Mouse (Mus musculus): ENCODE measurements around the gene Nrxn2. TPM values are rescaled to one million over a fixed set of nuclear protein-coding genes. Genes with fewer than 3 reads are reported as not detected.
A peak's percentile ranks its signal among the peaks of the same experiment; 100 is the strongest.

Nrxn2 gene
- total and polyA plus RNA-seq, 3 experiments: 0.03 to 0.16 TPM; not detected in 1

DNA sequence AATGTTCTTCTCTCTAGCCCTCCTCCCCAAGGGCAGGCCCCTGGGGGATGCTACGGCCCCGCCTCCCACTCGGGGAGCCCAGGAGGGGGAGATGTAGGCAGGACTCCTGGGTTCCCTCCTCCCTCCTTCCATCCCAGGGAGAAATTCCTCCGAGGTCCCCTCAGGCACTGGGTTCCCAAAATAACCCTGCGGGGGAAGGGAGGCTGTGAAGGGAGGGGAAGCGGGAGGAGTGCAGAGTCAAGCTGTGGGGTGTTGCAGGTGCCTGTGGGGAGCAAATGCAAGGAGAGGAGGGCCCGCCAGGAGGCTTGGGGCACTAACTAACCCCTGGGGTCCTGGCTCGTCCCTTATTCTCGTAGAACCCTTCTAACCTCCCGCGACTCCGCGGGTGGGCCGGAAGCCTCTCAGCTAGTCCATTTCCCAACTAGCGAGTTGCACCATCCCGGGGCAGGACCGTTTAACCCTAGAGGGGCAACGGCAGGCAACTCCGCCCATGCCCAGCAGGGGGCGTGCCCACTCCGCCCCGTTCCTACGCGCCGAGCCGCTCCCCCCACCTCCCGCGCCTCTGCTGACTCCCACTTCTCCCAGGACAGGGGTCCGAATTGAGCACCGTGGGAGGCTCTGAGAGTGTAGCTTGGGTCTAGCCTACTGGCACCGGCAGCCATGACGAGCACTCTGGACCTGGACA, 17.3 kb upstream of the Nrxn2 start:
- peak; percentile 54 for DNase-seq (ENCODE audit: low spot score)
- peaks cover 69% of the 10 kb centered on the region for H3K27me3 ChIP-seq (ENCODE audit: insufficient read depth, low read length)
- no peaks in the 10 kb centered on the region for H3K9me3 ChIP-seq (replicated peaks)
- H3K4me1 ChIP-seq (ENCODE audit: insufficient read depth, low read depth, low read length): peaks cover 35% of the 10 kb centered on the region
- ATAC-seq (ENCODE audit: extremely low read depth, insufficient number of reproducible peaks, low FRiP score, poor library complexity, severe bottlenecking): no peak
- peak overlapping the region; percentile 40; the same call in 1 of the 2 replicates for H3K4me3 ChIP-seq (ENCODE audit: low read depth, low read length)
- H3K36me3 ChIP-seq (replicated peaks): no peaks in the 10 kb centered on the region
- TF ChIP-seq CTCF (IDR thresholded peaks at IDR 0.05; ENCODE audit: low read depth, low read length) (peak; percentile 63), TAL1 (conservative IDR thresholded peaks at IDR 0.05; ENCODE audit: low read depth, low read length) (no peak), GATA2 (IDR thresholded peaks at IDR 0.05; ENCODE audit: borderline replicate concordance, low read depth, low read length) (no peak), GATA1 (IDR thresholded peaks at IDR 0.05; ENCODE audit: borderline replicate concordance, low read length) (no peak), POLR2AphosphoS5 (IDR thresholded peaks at IDR 0.05; ENCODE audit: insufficient replicate concordance, low read depth, low read length) (no peak)

DNA sequence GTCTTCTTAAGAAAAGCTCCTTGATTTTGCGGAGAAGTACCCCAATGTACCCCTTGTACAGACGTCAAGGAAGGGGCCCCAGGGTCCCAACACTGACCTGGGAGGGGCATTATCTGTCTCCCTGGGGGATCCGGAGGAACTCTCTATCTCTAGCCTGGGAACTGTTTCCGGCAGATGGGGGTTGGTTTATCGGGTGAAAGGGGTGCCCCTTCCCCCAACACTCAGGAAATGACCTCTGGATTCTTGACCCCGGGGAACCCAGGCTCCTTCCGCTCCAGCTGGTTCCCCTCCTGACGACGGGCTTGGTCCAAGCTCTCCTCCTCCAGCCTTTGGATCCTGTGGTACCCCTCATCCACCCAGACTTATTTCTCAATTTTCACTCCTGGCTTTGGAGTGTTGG, 16.6 kb upstream of the Nrxn2 start:
- Histone ChIP-seq H3K27me3 (ENCODE audit: insufficient read depth, low read length) (peaks cover 76% of the 10 kb centered on the region), H3K36me3 (replicated peaks) (no peaks in the 10 kb centered on the region), H3K4me1 (ENCODE audit: insufficient read depth, low read depth, low read length) (peaks cover 35% of the 10 kb centered on the region), H3K9me3 (replicated peaks) (no peaks in the 10 kb centered on the region), H3K4me3 (ENCODE audit: low read depth, low read length) (no peak overlapping the region)
- ATAC-seq (ENCODE audit: extremely low read depth, insufficient number of reproducible peaks, low FRiP score, poor library complexity, severe bottlenecking) (no peak), DNase-seq (ENCODE audit: low spot score) (no peak)
- no peak for TF ChIP-seq GATA1 (IDR thresholded peaks at IDR 0.05; ENCODE audit: borderline replicate concordance, low read length)

DNA sequence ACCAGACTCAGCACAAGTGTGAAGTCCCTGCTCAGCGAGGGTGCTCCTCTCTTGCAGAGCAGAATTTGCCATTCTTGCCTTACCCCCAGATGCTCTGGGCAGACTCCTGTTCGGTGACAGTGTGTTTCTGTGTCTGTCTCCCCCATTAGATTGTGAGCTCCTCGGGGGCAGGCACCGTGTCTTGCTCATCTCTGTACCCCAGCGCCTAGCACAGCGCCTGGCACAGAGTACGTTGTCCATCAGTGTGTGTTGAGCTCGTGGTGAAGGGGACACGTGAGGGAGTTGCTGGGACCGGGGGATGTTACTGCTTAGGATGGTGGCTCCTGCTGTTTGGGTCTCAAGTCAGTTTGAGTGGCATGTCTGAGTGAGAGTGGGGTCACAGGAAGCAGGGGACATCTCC, 14.7 kb upstream of the Nrxn2 start:
- Histone ChIP-seq H3K36me3 (replicated peaks) (no peaks in the 10 kb centered on the region), H3K4me1 (ENCODE audit: insufficient read depth, low read depth, low read length) (peaks cover 32% of the 10 kb centered on the region), H3K27me3 (ENCODE audit: insufficient read depth, low read length) (peaks cover 74% of the 10 kb centered on the region), H3K9me3 (replicated peaks) (no peaks in the 10 kb centered on the region), H3K4me3 (ENCODE audit: low read depth, low read length) (no peak overlapping the region)
- no peak for DNase-seq (ENCODE audit: low spot score)
- TF ChIP-seq CTCF (IDR thresholded peaks at IDR 0.05; ENCODE audit: low read depth, low read length): no peak
- no peak for TF ChIP-seq GATA1 (IDR thresholded peaks at IDR 0.05; ENCODE audit: borderline replicate concordance, low read length)
- no peak for TF ChIP-seq GATA2 (IDR thresholded peaks at IDR 0.05; ENCODE audit: borderline replicate concordance, low read depth, low read length)
- TF ChIP-seq POLR2AphosphoS5 (IDR thresholded peaks at IDR 0.05; ENCODE audit: insufficient replicate concordance, low read depth, low read length): no peak
- no peak for TF ChIP-seq TAL1 (conservative IDR thresholded peaks at IDR 0.05; ENCODE audit: low read depth, low read length)
- ATAC-seq (ENCODE audit: extremely low read depth, insufficient number of reproducible peaks, low FRiP score, poor library complexity, severe bottlenecking): no peak

DNA sequence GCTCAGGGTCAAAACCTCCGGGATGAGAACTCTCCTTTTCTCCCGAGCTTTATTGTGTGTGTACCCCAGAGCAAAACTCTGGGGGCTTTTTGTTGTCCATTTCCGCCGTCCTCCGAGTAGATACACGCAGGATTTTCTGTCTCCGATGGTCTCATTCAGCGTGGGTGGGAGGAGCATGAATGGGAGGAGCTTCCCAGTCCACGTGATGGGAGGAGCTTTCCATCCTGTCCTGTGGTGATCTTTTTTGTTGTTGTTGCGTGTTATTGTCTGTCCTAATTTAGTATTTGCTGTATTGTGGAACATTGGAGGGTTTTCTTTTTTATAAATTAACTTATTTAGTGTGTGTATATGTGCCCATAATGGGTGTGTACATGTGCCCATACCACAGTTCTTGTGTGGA, 13.1 kb upstream of the Nrxn2 start:
- no peak for ATAC-seq (ENCODE audit: extremely low read depth, insufficient number of reproducible peaks, low FRiP score, poor library complexity, severe bottlenecking)
- H3K9me3 ChIP-seq (replicated peaks): no peaks in the 10 kb centered on the region
- no peak for TF ChIP-seq CTCF (IDR thresholded peaks at IDR 0.05; ENCODE audit: low read depth, low read length)
- H3K4me3 ChIP-seq (ENCODE audit: low read depth, low read length): no peak overlapping the region
- DNase-seq (ENCODE audit: low spot score): no peak
- peaks cover 25% of the 10 kb centered on the region for H3K4me1 ChIP-seq (ENCODE audit: insufficient read depth, low read depth, low read length)
- peaks cover 60% of the 10 kb centered on the region for H3K27me3 ChIP-seq (ENCODE audit: insufficient read depth, low read length)
- H3K36me3 ChIP-seq (replicated peaks): no peaks in the 10 kb centered on the region

DNA sequence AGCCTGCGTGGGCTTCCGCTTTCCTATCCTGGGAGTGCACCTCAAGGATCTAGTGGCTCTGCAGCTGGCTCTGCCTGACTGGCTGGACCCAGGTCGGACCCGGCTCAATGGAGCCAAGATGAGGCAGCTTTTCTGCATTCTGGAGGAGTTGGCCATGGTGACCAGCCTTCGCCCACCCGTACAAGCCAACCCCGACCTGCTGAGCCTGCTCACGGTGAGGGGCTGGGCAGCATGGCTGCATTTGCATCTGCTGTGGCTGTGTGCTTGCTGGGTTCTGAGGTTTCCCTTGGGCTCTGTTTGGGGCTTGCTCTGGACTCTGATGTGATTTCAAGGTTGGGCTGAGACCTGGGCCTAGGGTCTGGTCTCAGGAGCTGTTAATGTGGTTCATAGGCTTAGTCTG, 11.4 kb upstream of the Nrxn2 start:
- no peak for DNase-seq (ENCODE audit: low spot score)
- no peak for ATAC-seq (ENCODE audit: extremely low read depth, insufficient number of reproducible peaks, low FRiP score, poor library complexity, severe bottlenecking)
- no peak overlapping the region for H3K4me3 ChIP-seq (ENCODE audit: low read depth, low read length)
- H3K9me3 ChIP-seq (replicated peaks): no peaks in the 10 kb centered on the region
- H3K4me1 ChIP-seq (ENCODE audit: insufficient read depth, low read depth, low read length): peaks cover 11% of the 10 kb centered on the region
- no peak for TF ChIP-seq CTCF (IDR thresholded peaks at IDR 0.05; ENCODE audit: low read depth, low read length)
- peaks cover 45% of the 10 kb centered on the region for H3K27me3 ChIP-seq (ENCODE audit: insufficient read depth, low read length)
- H3K36me3 ChIP-seq (replicated peaks): no peaks in the 10 kb centered on the region

DNA sequence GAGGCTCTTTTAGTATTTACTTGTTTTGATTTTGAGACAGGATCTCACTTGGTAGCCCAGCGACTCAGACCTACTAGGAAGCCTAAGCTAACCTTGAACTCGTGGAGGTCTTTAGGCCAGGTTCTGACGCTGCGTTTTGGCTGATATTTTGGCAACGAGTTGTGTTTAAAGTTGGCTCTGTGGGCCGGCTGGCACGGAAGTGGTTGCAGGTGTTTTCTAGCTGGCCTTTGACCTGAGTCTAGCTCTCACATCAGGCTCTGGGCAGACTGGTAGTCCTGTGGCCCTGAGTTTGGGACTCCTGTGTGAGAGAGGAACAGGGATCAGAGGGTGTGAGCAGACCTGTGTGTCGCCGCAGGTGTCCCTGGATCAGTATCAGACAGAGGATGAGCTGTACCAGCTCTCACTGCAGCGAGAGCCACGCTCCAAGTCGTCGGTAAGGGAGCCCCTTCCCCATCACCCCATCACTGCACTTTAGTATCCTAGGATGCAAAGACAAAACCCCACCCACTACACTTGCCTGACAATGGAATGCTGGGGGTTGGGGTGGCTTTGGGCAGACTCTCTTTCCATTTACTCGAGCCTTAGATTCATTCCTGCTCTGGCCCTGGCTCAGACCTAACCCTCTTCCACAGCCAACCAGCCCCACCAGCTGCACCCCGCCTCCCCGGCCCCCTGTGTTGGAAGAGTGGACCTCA, 10.6 kb upstream of the Nrxn2 start:
- ATAC-seq (ENCODE audit: extremely low read depth, insufficient number of reproducible peaks, low FRiP score, poor library complexity, severe bottlenecking) (no peak), DNase-seq (ENCODE audit: low spot score) (no peak)
- Histone ChIP-seq H3K4me3 (ENCODE audit: low read depth, low read length) (no peak overlapping the region), H3K36me3 (replicated peaks) (no peaks in the 10 kb centered on the region), H3K27me3 (ENCODE audit: insufficient read depth, low read length) (peaks cover 43% of the 10 kb centered on the region), H3K4me1 (ENCODE audit: insufficient read depth, low read depth, low read length) (peaks cover 11% of the 10 kb centered on the region), H3K9me3 (replicated peaks) (no peaks in the 10 kb centered on the region)
- no peak for TF ChIP-seq GATA2 (IDR thresholded peaks at IDR 0.05; ENCODE audit: borderline replicate concordance, low read depth, low read length)
- no peak for TF ChIP-seq GATA1 (IDR thresholded peaks at IDR 0.05; ENCODE audit: borderline replicate concordance, low read length)
- no peak for TF ChIP-seq POLR2AphosphoS5 (IDR thresholded peaks at IDR 0.05; ENCODE audit: insufficient replicate concordance, low read depth, low read length)
- TF ChIP-seq CTCF (IDR thresholded peaks at IDR 0.05; ENCODE audit: low read depth, low read length): no peak
- TF ChIP-seq TAL1 (conservative IDR thresholded peaks at IDR 0.05; ENCODE audit: low read depth, low read length): no peak

DNA sequence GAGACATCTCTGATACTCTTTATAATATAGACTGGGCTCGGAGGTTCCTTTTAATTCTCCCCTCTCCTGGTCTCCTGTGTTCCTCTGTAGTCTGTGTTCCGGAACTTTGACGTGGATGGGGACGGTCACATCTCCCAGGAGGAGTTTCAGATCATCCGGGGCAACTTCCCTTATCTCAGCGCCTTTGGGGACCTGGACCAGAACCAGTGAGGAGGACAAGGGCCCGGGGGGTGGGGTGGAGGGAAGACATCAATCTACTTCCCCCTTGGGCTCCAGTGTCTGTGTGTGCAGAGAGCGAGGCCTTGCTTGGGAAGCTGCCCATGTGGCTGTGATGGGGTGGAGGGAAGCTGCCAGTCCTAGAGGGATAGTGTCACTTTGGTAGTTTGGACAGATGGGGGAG, 9.8 kb upstream of the Nrxn2 start:
- ATAC-seq (ENCODE audit: extremely low read depth, insufficient number of reproducible peaks, low FRiP score, poor library complexity, severe bottlenecking) (no peak), DNase-seq (ENCODE audit: low spot score) (no peak)
- Histone ChIP-seq H3K4me3 (ENCODE audit: low read depth, low read length) (no peak overlapping the region), H3K4me1 (ENCODE audit: insufficient read depth, low read depth, low read length) (peaks cover 11% of the 10 kb centered on the region), H3K9me3 (replicated peaks) (no peaks in the 10 kb centered on the region), H3K36me3 (replicated peaks) (no peaks in the 10 kb centered on the region), H3K27me3 (ENCODE audit: insufficient read depth, low read length) (peaks cover 39% of the 10 kb centered on the region)
- TF ChIP-seq GATA1 (IDR thresholded peaks at IDR 0.05; ENCODE audit: borderline replicate concordance, low read length) (no peak), POLR2AphosphoS5 (IDR thresholded peaks at IDR 0.05; ENCODE audit: insufficient replicate concordance, low read depth, low read length) (no peak), TAL1 (conservative IDR thresholded peaks at IDR 0.05; ENCODE audit: low read depth, low read length) (no peak), CTCF (IDR thresholded peaks at IDR 0.05; ENCODE audit: low read depth, low read length) (no peak), GATA2 (IDR thresholded peaks at IDR 0.05; ENCODE audit: borderline replicate concordance, low read depth, low read length) (no peak)

Data from G1E (cell line).